Mouse (Mus musculus) midbrain, embryonic 13.5 days (tissue): ENCODE measurements around the gene Lpcat2b. TPM values are rescaled to one million over a fixed set of nuclear protein-coding genes. Genes with fewer than 3 reads are reported as not detected.

Experiments
- ATAC-seq: fragments of 200-750 bp; cut with Nextera tagmentation; 2 replicates; pipeline ENCODE4 v1.8.0; 2017; ENCODE audit warnings: mild to moderate bottlenecking, moderate TSS enrichment, moderate library complexity
- H3K27ac ChIP-seq: fragments of 300-500 bp; sonication (generic); 2 replicates; pipeline ENCODE4 v1.5.1; 2015; ENCODE audit warnings: inconsistent platforms, mild to moderate bottlenecking, moderate library complexity
- H3K27me3 ChIP-seq: fragments of 300-500 bp; sonication (generic); 2 replicates; pipeline ENCODE4 v1.6.1; 2015; ENCODE audit warnings: mild to moderate bottlenecking, inconsistent platforms
- H3K36me3 ChIP-seq: fragments of 300-500 bp; sonication (generic); 2 replicates; pipeline ENCODE4 v1.6.1; 2015; ENCODE audit warnings: mild to moderate bottlenecking, inconsistent platforms
- H3K4me1 ChIP-seq: fragments of 300-500 bp; sonication (generic); replicated peaks from 2 replicates; pipeline ENCODE4 v1.6.1; 2015; ENCODE audit warnings: inconsistent platforms
- H3K4me2 ChIP-seq: fragments of 300-500 bp; sonication (generic); replicated peaks from 2 replicates; pipeline ENCODE4 v1.6.1; 2015; ENCODE audit warnings: moderate library complexity, mild to moderate bottlenecking, inconsistent platforms
- H3K4me3 ChIP-seq: fragments of 300-500 bp; sonication (generic); replicated peaks from 2 replicates; pipeline ENCODE4 v1.5.1; 2015; ENCODE audit warnings: mild to moderate bottlenecking, inconsistent platforms
- H3K9ac ChIP-seq: fragments of 300-500 bp; sonication (generic); replicated peaks from 2 replicates; pipeline ENCODE4 v1.6.1; 2015; ENCODE audit warnings: mild to moderate bottlenecking, inconsistent platforms
- H3K9me3 ChIP-seq: fragments of 300-500 bp; sonication (generic); 2 replicates; pipeline ENCODE4 v1.6.1; 2016; ENCODE audit warnings: mild to moderate bottlenecking, inconsistent platforms
- WGBS: fragments of 180-500 bp; shearing (Covaris S2); methylation state at CpG from one replicate; pipeline ENCODE4 v1.1.7; 2015; 5-methylcytosine and 5-hydroxymethylcytosine counted together
- polyA plus RNA-seq: library from polyadenylated mRNA; unstranded; fragments of >200 nt; fragmentation: Nextera tagmentation; extraction: Ambion mirVana; gene quantifications from 2 replicates; pipeline ENCODE4 v1.2.1, GENCODE M21; 2015

The Lpcat2b gene
- polyA plus RNA-seq, 1 experiment from 2014 or later: not detected

DNA sequence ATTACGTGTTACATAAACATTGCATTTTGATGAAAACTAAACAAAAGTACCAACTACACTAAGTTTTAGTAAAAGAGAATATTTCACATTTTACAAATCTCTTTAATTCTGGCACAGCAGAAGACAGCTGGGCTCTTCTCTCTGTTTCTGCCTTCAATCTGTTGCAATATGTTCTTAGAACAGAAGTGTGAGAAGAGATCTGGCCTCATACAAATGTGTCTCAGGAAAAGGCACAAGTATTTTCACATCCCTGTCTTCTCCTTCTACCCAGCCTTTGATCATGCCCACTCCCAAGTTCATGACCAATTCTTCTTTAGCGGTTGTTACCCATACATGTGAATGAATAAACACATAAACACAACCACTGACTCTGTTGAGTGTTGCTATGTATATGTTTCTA is 16.3 kb upstream of the Lpcat2b start:
- Histone ChIP-seq H3K36me3 (no peaks in the 10 kb centered on the region), H3K4me3 (no peak overlapping the region), H3K9me3 (no peaks in the 10 kb centered on the region), H3K4me1 (no peaks in the 10 kb centered on the region), H3K27ac (no peak overlapping the region), H3K9ac (no peak overlapping the region), H3K27me3 (no peaks in the 10 kb centered on the region), H3K4me2 (no peak overlapping the region)
- ATAC-seq: no peak
- 78% methylated on average over 2 of the region's 2 CpGs for WGBS

DNA sequence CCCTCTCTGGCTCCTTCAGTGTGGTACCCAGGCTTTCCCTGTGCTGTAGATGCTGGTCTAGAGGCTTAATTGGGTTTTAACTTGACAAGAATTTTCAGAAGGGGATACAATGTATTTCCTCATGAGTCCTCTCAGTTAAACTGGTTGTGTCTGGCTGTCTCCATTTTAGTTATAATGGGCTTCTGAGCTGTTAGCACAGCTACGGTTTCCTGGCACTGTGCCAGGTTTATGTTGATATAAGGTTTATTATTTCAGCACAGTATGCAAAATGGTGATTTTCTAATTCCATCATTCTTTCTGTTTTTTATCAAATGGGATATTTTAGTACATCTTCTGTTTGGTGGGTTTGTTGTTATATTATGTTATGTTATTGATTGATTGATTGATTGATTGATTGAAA is 9.7 kb upstream of the Lpcat2b start:
- H3K9me3 ChIP-seq: no peaks in the 10 kb centered on the region
- no peaks in the 10 kb centered on the region for H3K36me3 ChIP-seq
- WGBS: 66% methylated on average over 1 of the region's 1 CpGs
- no peak overlapping the region for H3K4me2 ChIP-seq
- no peaks in the 10 kb centered on the region for H3K4me1 ChIP-seq
- no peaks in the 10 kb centered on the region for H3K27me3 ChIP-seq
- H3K9ac ChIP-seq: no peak overlapping the region
- H3K27ac ChIP-seq: no peak overlapping the region
- ATAC-seq: no peak
- no peak overlapping the region for H3K4me3 ChIP-seq

DNA sequence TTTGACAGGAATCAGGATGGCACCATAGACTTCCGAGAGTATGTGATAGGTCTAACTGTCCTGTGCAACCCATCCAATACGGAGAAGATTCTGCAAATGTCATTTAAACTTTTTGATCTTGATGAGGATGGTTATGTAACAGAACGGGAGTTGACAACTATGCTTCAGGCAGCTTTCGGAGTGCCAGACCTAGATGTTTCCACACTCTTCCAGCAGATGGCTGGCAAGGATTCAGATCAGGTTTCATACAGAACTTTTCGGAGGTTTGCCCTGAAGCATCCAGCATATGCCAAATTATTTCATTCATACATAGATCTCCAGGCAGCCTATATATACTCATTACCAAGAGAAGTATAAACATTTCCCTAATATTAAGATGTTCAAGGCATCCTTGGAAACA is 2.7 kb downstream of the Lpcat2b start:
- no peak for ATAC-seq
- Histone ChIP-seq H3K9me3 (no peaks in the 10 kb centered on the region), H3K4me2 (no peak overlapping the region), H3K36me3 (no peaks in the 10 kb centered on the region), H3K27ac (no peak overlapping the region), H3K27me3 (no peaks in the 10 kb centered on the region), H3K4me1 (peaks cover 8% of the 10 kb centered on the region), H3K4me3 (no peak overlapping the region), H3K9ac (no peak overlapping the region)
- 88% methylated on average over 5 of the region's 5 CpGs for WGBS

DNA sequence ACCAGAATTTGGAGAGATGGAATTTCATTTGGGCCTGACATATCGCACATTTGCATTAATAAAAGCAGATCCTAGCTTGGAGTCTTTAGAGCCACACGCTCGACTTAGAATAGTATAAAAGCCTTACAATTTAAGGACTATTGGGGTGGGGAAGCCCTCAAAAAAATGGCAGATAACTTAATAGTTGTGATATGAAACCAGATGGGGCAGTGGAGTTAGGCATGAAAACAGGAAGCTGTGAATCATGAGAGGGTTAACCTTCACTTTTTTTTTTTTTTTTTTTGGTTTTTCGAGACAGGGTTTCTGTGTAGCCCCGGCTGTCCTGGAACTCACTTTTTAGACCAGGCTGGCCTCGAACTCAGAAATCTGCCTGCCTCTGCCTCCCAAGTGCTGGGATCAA is 4.8 kb downstream of the Lpcat2b start:
- no peaks in the 10 kb centered on the region for H3K9me3 ChIP-seq
- H3K4me3 ChIP-seq: no peak overlapping the region
- no peak for ATAC-seq
- H3K27me3 ChIP-seq: no peaks in the 10 kb centered on the region
- H3K4me2 ChIP-seq: no peak overlapping the region
- H3K27ac ChIP-seq: no peak overlapping the region
- H3K4me1 ChIP-seq: peaks cover 8% of the 10 kb centered on the region
- no peaks in the 10 kb centered on the region for H3K36me3 ChIP-seq
- no peak overlapping the region for H3K9ac ChIP-seq
- 96% methylated on average over 6 of the region's 6 CpGs for WGBS

DNA sequence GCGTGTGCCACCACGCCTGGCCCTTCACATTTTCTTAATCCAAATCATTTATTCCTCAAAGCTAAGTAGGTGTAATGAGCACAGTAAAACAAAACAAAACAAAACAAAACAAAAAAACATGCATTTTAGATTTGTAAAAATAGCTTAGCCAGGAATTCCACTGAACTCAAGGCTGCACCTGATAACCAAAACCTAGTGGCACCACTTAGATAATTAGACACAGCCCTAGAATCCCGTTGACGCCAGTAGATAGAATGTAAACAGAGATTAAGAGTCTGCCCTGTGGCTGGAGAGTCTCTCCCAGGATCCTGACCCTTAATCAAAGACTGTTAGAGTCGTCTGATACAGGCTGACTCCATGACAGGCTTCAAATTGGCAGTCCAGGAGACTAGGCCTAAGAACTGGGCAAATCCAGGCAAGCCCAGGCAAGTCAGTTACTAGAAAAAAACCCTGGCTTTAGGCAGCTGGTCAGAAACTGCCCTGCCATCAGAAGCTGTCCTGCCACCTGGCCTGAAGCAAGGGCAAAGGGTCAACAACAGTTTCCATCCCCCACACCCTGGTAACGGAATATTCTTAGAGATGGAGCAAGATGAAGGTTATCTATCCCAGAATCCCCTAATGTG is 5.3 kb downstream of the Lpcat2b start:
- Histone ChIP-seq H3K4me3 (no peak overlapping the region), H3K9ac (no peak overlapping the region), H3K4me2 (no peak overlapping the region), H3K27me3 (no peaks in the 10 kb centered on the region), H3K9me3 (no peaks in the 10 kb centered on the region), H3K27ac (no peak overlapping the region), H3K36me3 (no peaks in the 10 kb centered on the region), H3K4me1 (peaks cover 8% of the 10 kb centered on the region)
- WGBS: 84% methylated on average over 6 of the region's 6 CpGs
- ATAC-seq: no peak

DNA sequence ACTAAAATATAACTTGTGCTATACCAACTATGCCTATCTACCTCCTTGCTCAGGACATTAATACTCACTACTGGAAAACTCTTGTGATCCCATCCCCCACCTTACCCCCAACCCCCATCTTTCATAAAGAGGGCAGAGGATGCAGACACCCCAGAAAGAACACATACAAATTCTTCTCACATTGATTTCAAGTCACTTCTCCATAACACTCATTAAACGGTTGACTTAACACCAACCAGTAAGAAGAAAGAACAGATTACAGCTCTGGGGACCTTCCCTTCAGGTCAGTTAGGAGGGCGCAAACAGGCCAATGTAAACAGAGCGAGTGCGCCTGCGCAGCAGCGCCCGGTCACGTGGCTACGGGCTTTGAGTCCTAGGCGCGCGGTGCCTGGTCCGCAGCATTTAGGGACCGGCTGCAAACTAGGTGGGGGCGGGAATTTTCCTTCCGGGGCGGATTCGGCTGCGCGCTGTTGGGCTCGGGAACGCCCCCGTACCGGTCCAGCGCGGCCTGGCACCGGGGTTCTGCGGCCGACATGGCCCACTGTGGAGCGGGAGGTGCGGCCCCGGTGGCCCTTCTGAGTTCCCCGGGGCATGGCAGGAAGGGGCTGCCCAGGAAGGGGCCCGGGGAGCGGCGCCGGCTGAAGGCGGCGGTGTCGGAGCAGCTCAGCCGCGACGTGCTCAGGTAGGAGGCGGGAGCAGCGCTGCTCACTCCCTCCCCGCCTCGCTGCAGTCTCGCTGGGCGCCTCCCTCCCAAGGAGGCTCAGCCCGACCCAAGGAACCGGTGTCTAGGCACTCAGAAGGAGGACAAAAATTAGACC is 6.3 kb downstream of the Lpcat2b start, which contains the start of gene Btbd8:
Gene Btbd8, plus strand, starts transcription at position 534 of the 818 bp plus-strand sequence.
- Histone ChIP-seq H3K27me3 (no peaks in the 10 kb centered on the region), H3K4me1 (peaks cover 8% of the 10 kb centered on the region), H3K9ac (peak within 1 kb of the TSS; percentile 95), H3K4me3 (peak within 1 kb of the TSS; percentile 86), H3K9me3 (no peaks in the 10 kb centered on the region), H3K4me2 (peak within 1 kb of the TSS; percentile 73), H3K36me3 (no peaks in the 10 kb centered on the region), H3K27ac (peak within 1 kb of the TSS; percentile 90)
- peak; percentile 97 for ATAC-seq
- WGBS: under 1% methylated on average over 46 of the region's 51 CpGs

DNA sequence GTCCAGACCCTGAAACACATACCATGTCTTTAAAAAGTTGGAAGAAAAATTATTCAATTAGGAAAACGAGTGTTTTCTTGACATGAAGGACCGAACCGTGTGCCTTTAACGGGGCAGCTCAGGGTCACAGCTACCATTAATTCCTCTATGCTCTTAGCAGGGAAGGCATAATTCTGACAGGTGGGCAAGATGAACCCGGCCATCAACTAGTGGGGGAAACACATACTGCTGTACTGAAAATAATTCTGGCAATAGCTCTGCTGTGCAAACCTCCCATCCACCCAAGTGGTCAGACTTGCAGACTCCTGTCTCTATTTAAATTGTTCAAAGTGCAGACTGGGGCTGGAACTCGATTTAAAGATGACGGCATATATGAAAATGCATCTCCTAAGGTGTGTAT is 7.0 kb downstream of the Lpcat2b start:
- WGBS: 24% methylated on average over 7 of the region's 7 CpGs
- ATAC-seq: peak; percentile 38
- H3K36me3 ChIP-seq: no peaks in the 10 kb centered on the region
- H3K9me3 ChIP-seq: no peaks in the 10 kb centered on the region
- H3K4me1 ChIP-seq: peaks cover 8% of the 10 kb centered on the region
- H3K4me2 ChIP-seq: peak overlapping the region; percentile 73
- peak overlapping the region; percentile 95 for H3K9ac ChIP-seq
- no peaks in the 10 kb centered on the region for H3K27me3 ChIP-seq
- no peak overlapping the region for H3K27ac ChIP-seq
- peak overlapping the region; percentile 86 for H3K4me3 ChIP-seq

DNA sequence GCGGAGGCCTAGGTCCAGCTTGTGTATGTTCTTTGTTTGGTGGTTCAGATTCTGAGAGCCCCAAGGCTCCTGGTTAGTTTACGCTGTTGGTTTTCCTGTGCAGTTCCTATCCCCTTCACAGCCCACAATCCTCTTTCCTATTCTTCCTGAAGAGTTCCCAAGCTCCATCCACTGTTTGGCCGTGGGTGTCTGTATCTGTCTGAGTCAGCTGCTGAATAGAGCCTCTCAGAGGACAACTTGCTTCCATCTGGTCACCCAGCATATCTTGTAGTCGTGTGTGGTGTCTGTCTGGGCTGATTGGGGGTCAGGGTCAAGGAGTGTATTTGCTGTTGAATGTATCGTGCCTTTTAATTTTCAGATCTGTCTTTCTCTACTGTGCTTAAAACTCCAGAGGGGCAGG is 10.5 kb downstream of the Lpcat2b start:
- Histone ChIP-seq H3K27ac (no peak overlapping the region), H3K4me3 (no peak overlapping the region), H3K9me3 (no peaks in the 10 kb centered on the region), H3K4me2 (no peak overlapping the region), H3K27me3 (no peaks in the 10 kb centered on the region), H3K9ac (no peak overlapping the region), H3K36me3 (no peaks in the 10 kb centered on the region), H3K4me1 (peaks cover 8% of the 10 kb centered on the region)
- no peak for ATAC-seq
- 88% methylated on average over 5 of the region's 5 CpGs for WGBS

DNA sequence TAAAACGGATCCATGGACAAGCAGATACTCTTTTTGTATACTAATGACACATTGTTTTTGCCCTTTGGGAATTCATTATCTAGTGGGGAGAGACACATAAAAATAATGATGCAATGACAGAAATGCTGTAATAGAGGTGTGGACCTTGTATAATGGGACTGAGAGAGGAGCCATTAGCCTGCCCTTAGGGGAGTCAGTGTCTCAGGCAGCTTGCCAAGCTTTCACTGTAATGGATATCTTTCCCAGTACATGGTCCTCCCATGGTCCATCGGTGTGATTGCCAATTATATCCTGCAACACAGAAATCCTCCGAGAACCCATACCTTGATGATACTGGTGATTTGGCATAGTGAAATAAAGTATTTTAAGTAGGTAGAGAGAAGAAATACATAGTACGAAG is 12.9 kb downstream of the Lpcat2b start:
- 77% methylated on average over 4 of the region's 4 CpGs for WGBS
- Histone ChIP-seq H3K4me1 (no peaks in the 10 kb centered on the region), H3K9me3 (no peaks in the 10 kb centered on the region), H3K4me2 (no peak overlapping the region), H3K4me3 (no peak overlapping the region), H3K9ac (no peak overlapping the region), H3K36me3 (no peaks in the 10 kb centered on the region), H3K27me3 (no peaks in the 10 kb centered on the region), H3K27ac (no peak overlapping the region)
- no peak for ATAC-seq

DNA sequence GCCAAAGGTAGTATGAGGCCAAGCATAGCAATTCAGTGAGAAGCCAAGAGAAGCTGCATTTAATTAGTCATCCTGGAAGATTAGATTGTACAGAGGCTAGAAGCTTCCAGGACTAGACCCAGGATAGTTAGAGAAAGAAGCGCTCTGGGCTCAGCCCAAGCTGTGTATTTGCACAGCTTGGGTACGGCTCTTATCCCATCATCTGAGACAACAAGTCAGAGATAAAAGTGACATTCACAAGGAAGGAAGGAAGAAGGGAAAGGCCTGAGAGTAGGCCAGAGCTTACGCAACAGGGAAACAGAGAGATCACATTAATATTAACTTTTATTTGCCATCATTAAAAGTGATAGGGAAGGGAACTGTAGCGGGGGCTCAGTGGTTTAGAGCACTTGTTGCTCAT is 16.6 kb downstream of the Lpcat2b start:
- Histone ChIP-seq H3K27ac (no peak overlapping the region), H3K4me3 (no peak overlapping the region), H3K9ac (no peak overlapping the region), H3K27me3 (no peaks in the 10 kb centered on the region), H3K9me3 (no peaks in the 10 kb centered on the region), H3K4me1 (no peaks in the 10 kb centered on the region), H3K4me2 (no peak overlapping the region), H3K36me3 (no peaks in the 10 kb centered on the region)
- no peak for ATAC-seq
- 90% methylated on average over 4 of the region's 4 CpGs for WGBS

DNA sequence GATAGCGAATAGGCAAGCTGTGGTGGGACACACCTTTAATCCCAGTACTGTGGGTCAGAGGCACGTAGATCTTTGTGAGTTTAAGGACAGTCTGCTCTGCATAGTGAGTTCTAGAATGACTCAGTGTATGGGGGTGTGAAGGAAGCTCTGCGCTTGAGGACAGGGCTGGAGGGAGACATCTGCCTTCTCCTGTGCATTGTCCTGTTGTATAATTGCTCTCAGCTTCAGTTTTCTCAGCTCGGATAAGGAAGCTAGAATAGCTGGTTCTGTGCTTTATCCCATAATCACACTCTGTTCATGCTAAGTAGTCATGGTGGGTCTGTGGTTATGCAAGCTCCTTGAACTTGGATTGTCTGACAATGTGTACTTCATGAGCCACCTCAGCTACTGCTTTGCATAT is 17.4 kb downstream of the Lpcat2b start:
- no peak overlapping the region for H3K9ac ChIP-seq
- no peak overlapping the region for H3K27ac ChIP-seq
- no peak overlapping the region for H3K4me2 ChIP-seq
- WGBS: 89% methylated on average over 4 of the region's 4 CpGs
- no peaks in the 10 kb centered on the region for H3K4me1 ChIP-seq
- no peaks in the 10 kb centered on the region for H3K9me3 ChIP-seq
- H3K27me3 ChIP-seq: no peaks in the 10 kb centered on the region
- no peak overlapping the region for H3K4me3 ChIP-seq
- no peak for ATAC-seq
- H3K36me3 ChIP-seq: no peaks in the 10 kb centered on the region

DNA sequence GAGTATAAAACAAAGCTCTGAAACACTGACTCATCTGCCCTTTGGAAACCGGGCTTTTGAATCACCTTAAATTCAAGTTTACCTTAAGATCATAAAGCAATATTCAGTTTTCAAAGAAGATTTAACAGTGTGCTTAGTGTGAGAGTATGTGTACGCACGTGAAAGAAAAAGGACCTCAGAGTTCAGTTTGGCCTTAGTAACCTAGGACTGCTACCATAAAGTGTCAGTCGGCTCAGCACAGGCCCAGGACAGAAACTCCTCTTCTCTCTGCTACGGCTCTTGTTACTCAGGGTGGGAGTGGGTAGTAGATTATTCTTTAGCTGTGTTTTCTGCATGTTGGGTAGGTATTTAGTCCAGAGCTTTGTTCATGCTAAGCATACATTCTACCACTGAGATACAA is 18.3 kb downstream of the Lpcat2b start:
- no peak for ATAC-seq
- WGBS: 93% methylated on average over 5 of the region's 5 CpGs
- Histone ChIP-seq H3K9me3 (no peaks in the 10 kb centered on the region), H3K27ac (no peak overlapping the region), H3K4me1 (no peaks in the 10 kb centered on the region), H3K9ac (no peak overlapping the region), H3K27me3 (no peaks in the 10 kb centered on the region), H3K4me2 (no peak overlapping the region), H3K36me3 (no peaks in the 10 kb centered on the region), H3K4me3 (no peak overlapping the region)
